Mouse (Mus musculus) liver, postnatal 0 days (tissue): ENCODE data around the gene Ltc4s. TPM values are rescaled to one million over a fixed set of nuclear protein-coding genes. Genes with fewer than 3 reads are reported as not detected.

Experiments
- ATAC-seq: fragments of 200-750 bp; cut with Nextera tagmentation; 2 replicates; pipeline ENCODE4 v1.8.0; 2017; ENCODE audit warnings: mild to moderate bottlenecking, moderate library complexity
- DNase-seq: peaks from one replicate; pipeline ENCODE4 v3.0.0-alpha.2; 2016
- H3K27ac ChIP-seq: fragments of 300-500 bp; sonication (generic); 2 replicates; pipeline ENCODE4 v1.5.1; 2014; ENCODE audit warnings: antibody characterized with exemption, moderate library complexity, mild to moderate bottlenecking, low read depth
- H3K27me3 ChIP-seq: fragments of 300-500 bp; sonication (generic); 2 replicates; pipeline ENCODE4 v1.6.1; 2014; ENCODE audit warnings: low read length, control low read depth, mixed read lengths; ENCODE audit not compliant: insufficient read depth
- H3K36me3 ChIP-seq: fragments of 300-500 bp; sonication (generic); replicated peaks from 2 replicates; pipeline ENCODE4 v1.6.1; 2014; ENCODE audit warnings: mild to moderate bottlenecking, control low read depth, low read length, moderate library complexity, mixed read lengths; ENCODE audit not compliant: insufficient read depth
- H3K4me1 ChIP-seq: fragments of 300-500 bp; sonication (generic); 2 replicates; pipeline ENCODE4 v1.6.1; 2014; ENCODE audit warnings: antibody characterized with exemption, mild to moderate bottlenecking, control low read depth; ENCODE audit not compliant: insufficient read depth
- H3K4me2 ChIP-seq: fragments of 300-500 bp; sonication (generic); 2 replicates; pipeline ENCODE4 v1.6.1; 2014; ENCODE audit warnings: low read depth, mild to moderate bottlenecking, low read length, moderate library complexity, mixed read lengths
- H3K4me3 ChIP-seq: fragments of 300-500 bp; sonication (generic); 2 replicates; pipeline ENCODE4 v1.5.1; 2014; ENCODE audit warnings: low read depth, low read length
- H3K9ac ChIP-seq: fragments of 300-500 bp; sonication (generic); replicated peaks from 2 replicates; pipeline ENCODE4 v1.6.1; 2014; ENCODE audit warnings: mild to moderate bottlenecking, moderate library complexity
- H3K9me3 ChIP-seq: fragments of 300-500 bp; sonication (generic); 2 replicates; pipeline ENCODE4 v1.6.1; 2016; ENCODE audit warnings: mild to moderate bottlenecking, control low read depth, low read length, mixed read lengths
- CTCF ChIP-seq: sonication (generic); IDR thresholded peaks from 2 replicates; pipeline ENCODE4 v1.5.1; 2016; ENCODE audit warnings: antibody characterized with exemption, low read depth
- EP300 ChIP-seq: IDR thresholded peaks from 2 replicates; pipeline ENCODE4 v1.6.1; 2016; ENCODE audit warnings: antibody characterized with exemption, low read depth, mild to moderate bottlenecking
- WGBS: fragments of 180-500 bp; shearing (Covaris S2); extraction: QIAGEN DNeasy Blood & Tissue Kit; methylation state at CpG from one replicate; pipeline ENCODE4 v1.1.7; 2014; ENCODE audit not compliant: insufficient replicate concordance; 5-methylcytosine and 5-hydroxymethylcytosine counted together
- polyA plus RNA-seq: library from polyadenylated mRNA; unstranded; fragments of >200 nt; fragmentation: Nextera tagmentation; extraction: Ambion mirVana; gene quantifications from 2 replicates; pipeline ENCODE4 v1.2.1, GENCODE M21; 2015

The Ltc4s gene
- polyA plus RNA-seq, 1 experiment from 2014 or later, result 0.68 TPM

GRCm38 (mm10) chr11:50266997-50267396 is 28.6 kb upstream of the Ltc4s start:
- no peak overlapping the region for H3K27ac ChIP-seq
- TF ChIP-seq EP300 (no peak), CTCF (no peak)
- no peak overlapping the region for H3K4me3 ChIP-seq
- H3K4me1 ChIP-seq, result no peaks in the 10 kb centered on the region
- no peak for DNase-seq
- WGBS, result 91% methylated on average over 3 of the region's 3 CpGs
- H3K36me3 ChIP-seq, result peaks cover 38% of the 10 kb centered on the region
- no peak for ATAC-seq
- no peaks in the 10 kb centered on the region for H3K9me3 ChIP-seq
- no peak overlapping the region for H3K9ac ChIP-seq
- no peaks in the 10 kb centered on the region for H3K27me3 ChIP-seq
- H3K4me2 ChIP-seq, result no peak overlapping the region

GRCm38 (mm10) chr11:50265931-50266330 is 27.5 kb upstream of the Ltc4s start:
- no peak for TF ChIP-seq CTCF
- TF ChIP-seq EP300, result no peak
- Histone ChIP-seq H3K27ac (no peak overlapping the region), H3K4me3 (no peak overlapping the region), H3K36me3 (peaks cover 47% of the 10 kb centered on the region), H3K27me3 (no peaks in the 10 kb centered on the region), H3K4me2 (no peak overlapping the region), H3K4me1 (no peaks in the 10 kb centered on the region), H3K9me3 (no peaks in the 10 kb centered on the region), H3K9ac (no peak overlapping the region)
- ATAC-seq (no peak), DNase-seq (no peak)
- 83% methylated on average over 8 of the region's 8 CpGs for WGBS

- no peak for TF ChIP-seq EP300
- TF ChIP-seq CTCF, result no peak
- H3K27ac ChIP-seq, result no peak overlapping the region
- H3K27me3 ChIP-seq, result no peaks in the 10 kb centered on the region
- H3K9ac ChIP-seq, result no peak overlapping the region
- H3K4me1 ChIP-seq, result no peaks in the 10 kb centered on the region
- ATAC-seq (no peak), DNase-seq (no peak)
- no peaks in the 10 kb centered on the region for H3K9me3 ChIP-seq
- H3K4me3 ChIP-seq, result no peak overlapping the region
- no peak overlapping the region for H3K4me2 ChIP-seq
- peaks cover 68% of the 10 kb centered on the region for H3K36me3 ChIP-seq
- WGBS, result 86% methylated on average over 3 of the region's 3 CpGs
Measured at GRCm38 (mm10) chr11:50263198-50263597, 24.8 kb upstream of the Ltc4s start.

GRCm38 (mm10) chr11:50262020-50262419 is 23.6 kb upstream of the Ltc4s start:
- no peaks in the 10 kb centered on the region for H3K9me3 ChIP-seq
- DNase-seq (no peak), ATAC-seq (no peak)
- no peak overlapping the region for H3K27ac ChIP-seq
- H3K27me3 ChIP-seq, result no peaks in the 10 kb centered on the region
- no peaks in the 10 kb centered on the region for H3K4me1 ChIP-seq
- no peak overlapping the region for H3K4me3 ChIP-seq
- H3K36me3 ChIP-seq, result peaks cover 80% of the 10 kb centered on the region
- 84% methylated on average over 4 of the region's 4 CpGs for WGBS
- H3K4me2 ChIP-seq, result no peak overlapping the region
- no peak overlapping the region for H3K9ac ChIP-seq
- TF ChIP-seq EP300 (no peak), CTCF (peak; percentile 55)

GRCm38 (mm10) chr11:50258310-50258709 is 19.9 kb upstream of the Ltc4s start:
- Histone ChIP-seq H3K36me3 (peaks cover 65% of the 10 kb centered on the region), H3K27me3 (no peaks in the 10 kb centered on the region), H3K9ac (no peak overlapping the region), H3K9me3 (no peaks in the 10 kb centered on the region), H3K4me2 (no peak overlapping the region), H3K27ac (no peak overlapping the region), H3K4me3 (no peak overlapping the region), H3K4me1 (no peaks in the 10 kb centered on the region)
- no peak for DNase-seq
- WGBS, result 80% methylated on average over 7 of the region's 7 CpGs
- TF ChIP-seq CTCF, result no peak
- TF ChIP-seq EP300, result no peak
- ATAC-seq, result no peak

- peaks cover 50% of the 10 kb centered on the region for H3K36me3 ChIP-seq
- H3K9ac ChIP-seq, result no peak overlapping the region
- WGBS, result 62% methylated on average over 7 of the region's 7 CpGs
Measured at GRCm38 (mm10) chr11:50256615-50257014, 18.2 kb upstream of the Ltc4s start.

More at GRCm38 (mm10) chr11:50256615-50257014, 18.2 kb upstream of the Ltc4s start:
- TF ChIP-seq CTCF (no peak), EP300 (no peak)
- Histone ChIP-seq H3K4me2 (no peak overlapping the region), H3K9me3 (no peaks in the 10 kb centered on the region), H3K27me3 (no peaks in the 10 kb centered on the region), H3K4me3 (no peak overlapping the region), H3K4me1 (no peaks in the 10 kb centered on the region), H3K27ac (no peak overlapping the region)
- DNase-seq, result no peak
- no peak for ATAC-seq
